Mouse (Mus musculus) retina, adult 2 months (tissue): Measurements from ENCODE around the gene Mcpt8.
A peak's percentile ranks its signal among the peaks of the same experiment; 100 is the strongest.
"Not testable (repeated sequence)": the region's sequence is repeated elsewhere in the genome, so short reads cannot be mapped to it uniquely, and the experiment has no call there.

Experiments used
- DNase-seq: peaks from one replicate; pipeline ENCODE4 v3.0.0-alpha.2; 2012; ENCODE audit warnings: low read depth, low spot score

Gene Mcpt8

DNA sequence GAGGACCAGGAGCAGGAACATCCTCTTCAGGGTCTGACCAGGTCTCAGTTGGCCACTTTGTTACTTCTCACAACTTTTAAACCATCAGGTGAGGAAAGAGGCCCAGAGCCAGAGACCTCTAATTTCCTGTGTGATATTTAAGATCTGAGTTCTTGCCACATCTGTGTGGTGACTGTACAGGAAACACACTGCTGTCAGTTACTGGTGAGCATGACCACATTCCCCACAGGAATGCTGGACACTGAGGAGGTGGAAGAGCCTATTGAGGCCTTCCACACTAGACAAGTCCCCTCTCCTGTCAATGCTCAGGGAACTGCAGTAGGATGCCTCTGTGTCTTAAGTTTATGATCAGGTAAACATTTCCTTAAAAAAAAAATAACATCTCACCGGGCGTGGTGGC is at the start of gene Mcpt8:
Gene Mcpt8 (minus strand): TSS at position 107 of the 400 bp plus-strand sequence.
- DNase-seq, result no peak

DNA sequence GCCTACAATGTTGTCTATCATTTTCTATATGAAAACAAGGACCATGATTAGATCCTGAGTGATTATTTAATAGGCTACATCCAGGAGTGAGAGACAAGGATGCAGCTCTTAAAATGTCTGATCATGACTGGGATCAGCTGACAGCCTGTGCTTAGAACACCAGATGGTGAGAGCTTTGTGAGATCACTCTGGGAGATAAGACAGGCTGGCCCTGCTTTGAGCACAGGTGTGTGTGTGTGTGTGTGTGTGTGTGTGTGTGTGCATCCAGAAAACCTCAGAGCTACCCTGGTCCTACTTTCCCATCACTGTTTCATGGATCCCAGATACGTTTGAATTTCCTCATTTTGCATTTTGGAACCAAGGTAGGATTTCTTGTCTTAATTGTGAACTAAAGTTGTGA is 48.6 kb upstream of the Mcpt8 start:
- peak; percentile 4 for DNase-seq

DNA sequence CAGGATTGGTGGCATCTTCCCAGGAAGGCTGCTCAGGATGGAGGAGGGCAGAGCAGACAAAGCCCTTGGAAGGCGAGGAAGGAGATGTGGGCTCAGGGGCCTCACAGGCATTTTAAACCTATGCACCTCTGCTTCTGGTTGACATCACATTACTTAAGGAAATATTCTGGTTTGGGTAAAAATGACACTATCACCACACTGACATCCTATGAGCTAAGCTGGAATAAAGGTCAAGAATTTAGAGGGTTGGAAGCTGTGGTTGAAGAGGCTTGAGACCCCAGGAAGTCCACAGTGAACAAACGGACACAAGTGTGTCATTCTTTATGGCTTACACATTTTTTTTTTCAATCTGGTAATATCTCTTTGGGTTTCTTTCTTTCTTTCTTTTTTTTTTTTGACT is 47.4 kb upstream of the Mcpt8 start, which contains the start of gene Gzmd:
Gene Gzmd (minus strand): TSS at position 101 of the 400 bp plus-strand sequence.
- DNase-seq, result not testable (repeated sequence)

DNA sequence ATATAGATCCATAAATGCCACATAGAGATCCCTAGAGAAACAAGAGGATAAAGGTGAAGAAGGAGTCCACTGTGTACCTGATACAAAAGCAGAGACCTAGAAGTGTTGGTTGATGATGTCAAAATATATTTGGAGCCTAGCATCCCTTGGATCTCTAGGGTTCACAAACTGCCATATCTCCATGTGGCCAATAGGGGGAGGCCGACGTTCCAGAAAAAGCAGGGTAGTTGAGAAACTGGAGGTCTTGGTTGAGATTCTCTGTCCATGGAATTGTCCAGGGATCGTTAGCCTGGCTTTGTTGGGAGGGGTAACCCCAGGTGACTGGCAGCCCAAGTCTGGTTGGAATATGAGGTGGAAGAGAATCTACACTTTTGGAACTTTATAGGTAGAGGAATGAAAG is 43.3 kb upstream of the Mcpt8 start:
- no peak for DNase-seq

DNA sequence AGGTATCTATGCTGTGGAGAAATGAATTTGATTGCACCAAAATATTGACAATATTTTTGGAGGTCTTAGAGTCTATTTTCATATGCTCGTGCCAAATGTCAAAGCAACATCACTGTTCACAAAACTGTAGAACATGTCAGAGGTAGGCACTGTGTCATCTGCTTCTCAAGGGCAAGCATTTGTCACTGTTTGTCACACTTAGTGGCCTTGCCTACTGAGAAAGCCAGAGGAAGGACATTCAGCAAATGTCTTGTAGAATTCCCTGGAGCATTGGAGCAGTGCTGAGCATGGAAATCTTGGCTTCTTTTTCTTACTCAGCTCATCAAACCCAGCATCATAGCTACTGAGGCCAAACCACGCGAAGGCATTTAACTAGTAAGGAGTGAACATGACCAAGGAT is 38.4 kb upstream of the Mcpt8 start:
- no peak for DNase-seq

DNA sequence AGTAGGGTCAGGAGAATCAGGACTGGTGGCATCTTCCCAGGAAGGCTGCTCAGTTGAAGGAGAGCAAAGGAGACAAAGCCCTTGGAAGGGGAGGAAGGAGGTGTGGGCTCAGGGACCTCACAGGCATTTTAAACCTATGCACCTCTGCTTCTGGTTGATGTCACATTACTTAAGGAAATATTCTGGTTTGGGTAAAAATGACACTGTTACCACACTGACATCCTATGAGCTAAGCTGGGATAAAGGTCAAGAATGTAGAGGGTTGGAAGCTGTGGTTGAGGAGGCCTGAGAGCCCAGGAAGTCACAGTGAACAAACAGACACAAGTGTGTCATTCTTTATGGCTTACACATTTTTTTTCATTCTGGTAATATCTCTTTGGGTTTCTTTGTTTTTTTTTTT is 35.5 kb upstream of the Mcpt8 start, which contains the start of gene Gzme:
Gene Gzme (minus strand): TSS at position 101 of the 400 bp plus-strand sequence.
- no peak for DNase-seq

DNA sequence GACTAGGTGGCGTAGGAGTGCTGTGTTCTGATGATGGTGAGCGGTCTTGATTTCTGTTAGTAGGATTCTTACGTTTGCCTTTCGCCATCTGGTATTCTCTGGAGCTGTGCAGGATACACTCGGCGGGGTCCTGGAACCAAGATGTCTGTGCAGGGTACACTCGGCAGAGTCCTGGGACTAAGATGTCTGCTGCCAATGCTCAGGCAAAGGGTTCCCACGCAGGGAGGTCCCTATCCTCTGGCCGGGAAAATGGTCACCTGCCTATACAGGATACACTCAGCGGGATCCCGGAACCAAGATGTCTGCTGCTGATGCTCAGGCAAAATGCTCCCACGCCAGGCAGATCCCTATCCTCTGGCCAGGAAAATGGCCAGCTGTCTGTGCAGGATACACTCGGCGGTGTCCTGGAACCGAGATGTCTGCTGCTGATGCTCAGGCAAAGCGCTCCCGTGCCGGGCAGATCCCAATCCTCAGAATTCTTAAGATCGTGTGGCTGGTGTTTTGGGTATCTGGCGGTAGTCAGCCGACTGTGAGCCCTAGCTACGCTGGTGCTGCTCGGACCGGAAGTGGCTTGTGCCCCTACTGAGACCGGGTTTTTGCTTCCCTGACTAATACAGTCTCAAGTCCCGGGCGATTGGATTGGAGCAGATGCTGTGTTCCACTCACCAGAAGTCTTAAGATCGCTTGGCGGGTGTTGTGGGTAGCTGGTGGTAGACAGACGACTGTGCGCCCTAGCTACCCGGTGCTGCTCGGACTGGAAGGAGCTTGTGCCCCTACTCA is 30.6 kb upstream of the Mcpt8 start:
- not testable (repeated sequence) for DNase-seq

DNA sequence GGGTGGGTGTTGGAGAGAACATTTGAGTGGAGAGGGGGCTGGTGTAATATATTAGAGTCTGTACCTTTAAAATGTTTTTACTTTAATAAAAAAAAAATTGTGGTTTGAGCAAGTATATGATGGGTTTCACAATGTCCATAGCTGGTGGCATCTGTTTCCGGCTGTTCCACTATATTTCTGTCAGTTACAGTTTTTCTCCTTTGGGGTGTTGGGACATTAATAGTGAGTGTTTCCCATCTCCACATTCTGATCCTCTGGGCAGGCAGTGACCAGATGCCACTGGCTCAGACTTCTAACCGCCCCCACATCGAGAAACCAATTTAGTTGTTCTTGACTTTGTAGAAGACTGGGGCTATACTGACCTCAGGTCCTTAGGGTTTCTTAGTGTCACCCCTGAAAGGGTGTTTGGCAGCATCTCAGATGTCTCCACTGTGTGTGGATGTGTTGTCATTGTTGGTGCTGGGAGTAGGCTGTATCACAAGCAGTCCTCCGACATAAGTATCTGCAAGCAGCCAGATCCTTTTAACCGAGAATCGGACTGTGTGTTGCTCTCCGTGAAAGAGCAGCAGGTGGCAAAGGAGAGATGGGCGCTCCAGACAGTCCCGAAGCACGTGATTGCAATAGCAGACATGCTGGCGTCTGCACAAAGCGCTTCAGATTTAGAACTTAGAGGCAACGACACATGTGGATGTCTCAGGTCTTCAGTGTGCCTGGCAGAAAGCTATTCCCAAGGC is 20.5 kb upstream of the Mcpt8 start:
- no peak for DNase-seq

DNA sequence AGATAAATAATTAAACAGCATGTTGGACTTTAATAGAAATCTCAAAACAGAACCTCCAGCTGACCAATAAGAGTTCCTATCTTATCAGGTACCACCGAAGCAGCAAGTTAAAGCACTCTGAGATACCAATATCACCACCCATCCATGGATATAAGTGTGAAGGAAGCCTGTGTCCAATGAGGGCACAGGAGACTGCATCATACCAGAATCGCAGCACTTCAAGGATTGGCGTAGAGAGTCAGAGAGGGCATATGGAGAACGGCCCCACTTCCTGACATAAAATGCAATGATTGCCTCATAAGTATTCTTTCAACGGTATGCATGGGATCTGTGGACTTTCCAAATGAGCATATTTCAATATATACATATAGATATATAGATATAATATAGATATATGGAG is 19.9 kb upstream of the Mcpt8 start:
- no peak for DNase-seq

DNA sequence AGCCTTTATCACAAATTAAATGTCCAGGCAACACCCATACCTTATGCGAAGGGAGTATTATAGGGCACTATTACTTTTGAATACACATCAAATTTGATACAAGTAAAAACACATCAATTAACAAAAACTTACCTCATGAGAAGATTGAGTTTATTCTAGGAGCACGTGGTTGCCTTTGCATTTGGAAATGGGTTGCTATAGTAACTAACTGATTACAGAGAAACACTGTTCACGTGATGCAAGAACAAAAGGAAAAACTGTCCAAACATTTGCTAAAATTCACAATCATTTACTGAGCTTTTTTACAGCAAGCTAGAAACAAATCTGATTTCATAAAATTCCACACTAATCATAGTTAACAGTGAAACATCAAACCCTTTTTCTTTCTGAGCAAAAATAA is 18.4 kb upstream of the Mcpt8 start:
- no peak for DNase-seq

DNA sequence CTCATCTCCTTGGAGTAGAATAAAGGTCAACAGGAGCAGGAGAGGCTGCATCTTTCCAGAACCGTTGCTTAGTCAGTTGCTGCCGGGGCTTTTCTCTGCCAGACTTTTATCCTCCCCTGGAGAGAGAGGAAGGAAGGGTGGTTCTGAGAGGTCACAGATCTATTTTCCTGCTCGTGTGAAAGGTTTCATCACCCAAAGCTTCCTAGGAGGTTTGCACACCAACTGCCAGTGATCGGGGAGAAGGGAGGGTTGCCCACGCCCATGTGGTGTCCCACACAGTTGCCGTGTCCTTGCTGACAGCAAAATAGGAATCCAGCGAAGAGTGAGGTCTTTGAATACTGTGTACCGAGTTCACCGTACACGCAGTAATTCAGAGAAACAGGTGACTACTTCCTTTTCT is 17.3 kb upstream of the Mcpt8 start, which contains the start of gene Ctsg:
Gene Ctsg (minus strand): TSS at position 189 of the 400 bp plus-strand sequence.
- no peak for DNase-seq

DNA sequence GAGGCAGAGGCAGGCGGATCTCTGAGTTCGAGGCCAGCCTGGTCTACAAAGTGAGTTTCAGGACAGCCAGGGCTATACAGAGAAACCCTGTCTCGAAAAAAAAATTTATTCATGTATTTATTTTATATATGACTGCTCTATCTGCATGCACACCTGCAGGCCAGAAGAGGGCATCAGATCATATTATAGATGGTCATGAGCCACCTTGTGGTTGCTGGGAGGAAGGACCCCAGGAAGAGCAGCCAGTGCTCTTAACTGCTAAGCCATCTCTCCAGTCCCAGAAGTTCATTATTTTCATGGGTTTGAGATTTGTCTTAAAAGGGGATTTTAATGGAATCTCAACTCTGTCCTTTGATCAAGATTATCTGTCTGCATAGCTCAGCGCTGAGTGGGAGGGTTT is 13.9 kb upstream of the Mcpt8 start:
- DNase-seq, result no peak

DNA sequence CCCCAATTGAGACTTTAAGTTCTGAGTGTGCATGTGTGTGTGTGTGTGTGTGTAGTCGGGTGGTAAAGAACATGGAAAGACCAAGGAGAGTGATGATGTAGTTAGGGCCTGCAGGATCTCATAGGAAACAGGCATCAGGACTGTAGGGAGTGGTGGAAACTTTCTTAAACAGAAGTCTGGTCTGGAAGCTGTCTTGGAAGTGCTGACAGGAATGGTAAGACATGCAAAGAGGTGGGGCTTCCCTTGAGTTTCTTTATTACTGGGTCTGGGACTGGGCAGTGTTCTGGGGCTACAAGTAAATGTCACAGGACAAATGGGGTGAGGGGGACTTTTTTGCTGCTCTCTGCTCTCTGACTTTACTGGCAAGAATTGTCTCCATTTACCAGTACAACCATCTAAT is 12.5 kb upstream of the Mcpt8 start:
- DNase-seq, result no peak

DNA sequence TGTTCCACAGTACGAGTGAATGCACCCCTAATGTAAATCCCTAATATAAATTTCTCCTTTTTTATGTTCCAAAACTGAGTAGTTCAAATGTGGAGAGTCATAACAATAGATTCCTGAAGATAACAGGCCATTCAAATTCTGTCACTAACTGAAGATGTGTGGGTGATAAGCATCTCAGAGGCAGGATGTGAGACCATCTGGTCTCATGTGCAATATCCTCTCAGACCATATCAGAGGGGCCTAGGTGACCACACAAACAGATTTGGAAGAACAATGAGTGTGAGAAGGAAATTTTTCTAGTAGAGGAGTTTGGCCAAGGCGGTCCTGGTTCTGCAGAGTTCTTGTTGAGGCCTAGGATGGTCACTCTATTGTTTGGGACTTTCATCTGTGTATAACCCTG is 8.3 kb upstream of the Mcpt8 start:
- no peak for DNase-seq

DNA sequence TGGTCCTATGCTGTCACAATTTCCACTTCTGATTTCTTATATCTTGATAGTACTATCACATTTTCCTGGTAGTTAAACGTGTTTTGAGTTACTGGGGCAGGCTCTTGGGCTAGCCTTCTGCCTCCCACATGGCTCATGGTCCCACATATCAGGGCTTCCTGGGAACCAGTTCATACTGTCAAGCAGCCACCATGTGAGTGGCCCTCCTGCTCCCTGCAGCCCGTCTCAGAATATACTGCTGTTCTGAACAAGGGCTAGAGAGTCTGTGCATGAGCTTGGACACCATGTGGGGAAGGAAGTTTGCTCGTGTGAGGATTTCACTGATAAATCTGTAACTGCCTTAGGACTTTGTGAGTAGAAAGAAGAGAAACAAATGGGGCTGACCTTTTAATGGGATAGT is 1.6 kb upstream of the Mcpt8 start:
- no peak for DNase-seq

DNA sequence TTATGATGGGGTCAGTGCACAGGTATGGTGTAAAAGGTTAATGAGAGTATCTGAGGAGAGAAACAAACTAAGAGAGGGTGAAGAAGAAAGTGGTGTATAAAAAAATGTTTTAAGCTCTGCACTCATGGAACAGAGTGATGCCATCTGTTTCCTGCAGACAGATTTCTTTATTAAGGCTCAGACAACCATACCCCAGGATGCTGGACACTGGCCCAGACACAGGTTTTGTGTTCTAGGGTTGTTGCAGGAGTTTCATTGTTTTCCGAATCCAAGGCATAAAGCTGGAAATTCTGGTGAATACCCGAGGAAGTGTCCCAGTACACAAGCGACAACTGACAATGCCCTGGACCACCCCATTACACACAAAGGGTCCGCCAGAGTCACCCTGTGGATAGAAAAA is 3.1 kb downstream of the Mcpt8 start:
- DNase-seq, result no peak

DNA sequence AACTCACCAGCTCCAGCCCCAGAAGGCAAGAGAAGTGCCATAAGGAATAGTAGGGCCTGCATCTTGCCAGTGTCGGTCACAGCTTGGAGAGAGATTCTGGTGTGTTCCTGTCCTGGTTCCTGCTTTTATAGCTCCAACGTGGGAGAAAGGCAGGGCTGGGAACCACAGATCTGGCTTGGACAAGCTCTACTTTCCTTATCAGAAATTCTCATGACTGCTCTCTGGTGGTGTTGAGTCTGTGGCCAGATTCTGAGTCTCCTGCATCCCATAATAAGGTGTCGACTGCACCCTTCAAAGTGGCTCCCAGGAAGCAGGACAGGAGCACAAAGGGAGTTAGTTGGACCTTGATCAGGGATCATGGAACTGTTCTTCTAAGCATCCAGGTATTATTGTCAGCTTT is 22.9 kb downstream of the Mcpt8 start, which contains the start of gene Mcpt4:
Gene Mcpt4 (minus strand): TSS at position 101 of the 400 bp plus-strand sequence.
- not testable (repeated sequence) for DNase-seq

DNA sequence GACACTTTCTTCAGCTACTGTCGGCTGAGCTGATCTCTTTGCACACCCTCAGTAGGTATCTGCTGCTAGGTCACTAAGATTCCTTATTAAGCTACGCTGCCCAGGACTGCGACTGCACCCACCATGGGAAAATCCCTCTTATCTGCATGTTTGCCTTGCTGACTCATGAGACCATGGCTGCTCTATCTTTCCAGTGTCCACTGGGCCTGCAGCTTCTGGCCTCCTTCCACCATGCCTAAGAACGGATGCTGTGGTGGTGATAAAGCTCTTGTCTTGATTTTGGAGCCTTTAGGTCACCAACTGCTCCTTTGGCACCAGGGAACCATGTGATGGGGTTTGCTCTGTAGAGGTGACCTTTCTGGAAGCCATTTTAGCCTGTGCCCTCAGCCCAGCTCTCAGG is 27.4 kb downstream of the Mcpt8 start:
- no peak for DNase-seq

DNA sequence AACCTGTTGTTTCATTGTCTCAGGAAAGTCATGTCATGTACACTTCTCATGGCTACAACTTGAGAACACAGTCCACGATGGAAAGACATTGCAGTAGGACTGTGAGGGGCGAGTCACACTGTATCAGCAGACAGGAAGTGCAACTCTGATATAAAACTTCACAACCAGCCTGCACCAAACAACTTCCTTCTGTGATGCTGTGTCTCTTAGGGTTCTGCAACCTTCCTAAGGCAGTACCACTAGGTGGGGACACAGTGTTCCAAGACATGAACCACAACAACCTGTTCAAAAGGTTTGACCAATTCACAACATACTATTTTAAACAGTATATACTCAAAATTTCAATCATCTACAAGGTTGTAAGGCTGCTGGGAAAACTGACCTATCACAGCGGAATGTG is 29.7 kb downstream of the Mcpt8 start:
- DNase-seq, result no peak

DNA sequence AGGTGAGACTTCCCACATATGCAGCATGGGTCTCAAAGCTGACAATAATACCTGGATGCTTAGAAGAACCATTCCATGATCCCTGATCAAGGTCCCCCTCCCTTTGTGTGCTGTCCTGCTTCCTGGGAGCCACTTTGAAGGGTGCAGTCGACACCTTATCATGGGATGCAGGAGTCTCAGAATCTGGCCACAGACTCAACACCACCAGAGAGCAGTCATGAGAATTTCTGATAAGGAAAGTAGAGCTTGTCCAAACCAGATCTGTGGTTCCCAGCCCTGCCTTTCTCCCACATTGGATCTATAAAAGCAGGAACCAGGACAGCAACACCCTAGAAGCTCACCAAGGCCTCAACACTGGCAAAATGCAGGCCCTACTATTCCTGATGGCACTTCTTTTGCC is 43.3 kb downstream of the Mcpt8 start, which contains the start of gene Mcpt2:
Gene Mcpt2 (plus strand): TSS at position 250 of the 400 bp plus-strand sequence.
- not testable (repeated sequence) for DNase-seq

DNA sequence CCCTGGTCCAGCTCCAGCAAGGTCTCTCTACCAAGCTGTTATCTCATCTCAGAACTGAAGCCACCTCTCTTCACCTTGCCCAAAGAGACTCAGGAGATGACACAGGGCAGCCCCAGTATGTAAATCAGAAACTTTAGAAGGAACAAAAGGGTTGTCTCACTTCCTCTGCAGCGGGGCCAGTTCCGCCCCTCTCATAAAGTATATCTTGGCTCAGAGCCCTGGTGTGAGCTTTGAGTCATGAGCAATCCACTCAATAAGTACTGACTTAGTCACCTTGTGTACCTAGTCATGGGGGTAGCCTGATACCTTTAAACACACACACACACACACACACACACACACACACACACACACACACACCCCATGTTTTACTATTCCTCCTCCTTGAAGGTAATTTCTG is 50.6 kb downstream of the Mcpt8 start:
- DNase-seq, result no peak
